ENCODE assay signal across 9 mouse cellular contexts in the genomic region with DNA sequence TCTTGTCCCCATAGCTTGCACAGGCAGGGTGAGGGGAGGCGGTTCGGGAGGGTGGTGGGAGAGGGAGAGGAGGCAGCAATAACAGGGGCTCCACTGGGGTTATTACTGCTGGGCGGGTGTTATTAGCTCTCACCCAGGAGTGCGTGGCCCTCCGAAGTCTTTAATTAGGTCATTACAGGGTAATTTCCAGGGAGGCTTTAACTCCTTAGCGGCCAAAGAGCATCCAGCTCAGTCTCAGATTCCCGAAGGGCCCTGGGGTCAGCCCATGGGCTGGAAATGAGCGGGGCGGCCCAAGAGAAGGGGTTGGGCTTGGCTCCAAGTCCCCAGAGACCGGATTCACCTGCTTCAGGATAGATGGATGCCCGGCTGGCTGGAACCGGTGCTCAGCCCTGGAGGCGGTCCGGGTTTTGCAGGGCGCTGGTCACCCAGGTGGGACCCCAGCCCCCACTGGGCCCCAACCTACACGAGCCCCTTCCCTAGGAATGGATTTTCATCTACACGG. TPM values are rescaled to one million over a fixed set of nuclear protein-coding genes. Genes with fewer than 3 reads are reported as not detected.
DNase-seq lines count a peak whose midpoint lies in the region; ATAC-seq and TF ChIP-seq lines count a peak whose summit lies in the region.
"Had no signal": no experiment of that assay in that cellular context is flagged by ENCODE, and none has a peak within 500 bp of the region (broad histone marks: within the 10 kb centered on the region; RNA-seq: fewer than 3 reads in every experiment).

No protein-coding gene starts in this region.

- H3K4me2 ChIP-seq in lung, embryonic 16.5 days (ENCODE audit: low read depth, low read length), result peak overlapping the region; percentile 67
- H3K4me2 ChIP-seq in forebrain, embryonic 13.5 days, result peak overlapping the region; percentile 72
- H3K4me2 ChIP-seq in limb, embryonic 14.5 days (replicated peaks; ENCODE audit: low read depth, low read length, severe bottlenecking), result peak overlapping the region; percentile 71
- H3K4me2 ChIP-seq in stomach, embryonic 15.5 days, result peak overlapping the region; percentile 68

- no peak overlapping the region for H3K27ac ChIP-seq in lung, embryonic 16.5 days (ENCODE audit: low read length)
- H3K27ac ChIP-seq in forebrain, embryonic 13.5 days, result peak overlapping the region; percentile 78
- H3K27ac ChIP-seq in limb, embryonic 14.5 days (replicated peaks; ENCODE audit: low read depth, low read length), result no peak overlapping the region
- no peak overlapping the region for H3K27ac ChIP-seq in stomach, embryonic 15.5 days

- no peaks in the 10 kb centered on the region for H3K9me3 ChIP-seq in lung, embryonic 16.5 days (ENCODE audit: control insufficient read depth, low read length)
- no peaks in the 10 kb centered on the region for H3K9me3 ChIP-seq in forebrain, embryonic 13.5 days (replicated peaks)
- no peaks in the 10 kb centered on the region for H3K9me3 ChIP-seq in limb, embryonic 14.5 days (ENCODE audit: control insufficient read depth, low read length)
- H3K9me3 ChIP-seq in stomach, embryonic 15.5 days, result no peaks in the 10 kb centered on the region

- H3K9ac ChIP-seq in lung, embryonic 16.5 days (ENCODE audit: low read length), result no peak overlapping the region
- peak overlapping the region; percentile 60 for H3K9ac ChIP-seq in forebrain, embryonic 13.5 days
- H3K9ac ChIP-seq in limb, embryonic 14.5 days (ENCODE audit: low read depth, low read length, severe bottlenecking), result peak overlapping the region; percentile 41; the same call in 1 of the 2 replicates
- H3K9ac ChIP-seq in stomach, embryonic 15.5 days, result no peak overlapping the region

- 3% methylated on average over 17 of the region's 17 CpGs for WGBS in lung, embryonic 16.5 days
- WGBS in forebrain, embryonic 13.5 days, result under 1% methylated on average over 17 of the region's 17 CpGs
- 6% methylated on average over 13 of the region's 17 CpGs for WGBS in limb, embryonic 14.5 days
- 13% methylated on average over 17 of the region's 17 CpGs for WGBS in stomach, embryonic 15.5 days

- no peak for TF ChIP-seq POLR2A in limb, embryonic 14.5 days (IDR thresholded peaks at IDR 0.05; ENCODE audit: borderline replicate concordance, extremely low read depth, insufficient read depth, insufficient read length)

- H3K36me3 ChIP-seq in lung, embryonic 16.5 days (ENCODE audit: control insufficient read depth, insufficient read depth, low read length), result no peaks in the 10 kb centered on the region
- H3K36me3 ChIP-seq in forebrain, embryonic 13.5 days (ENCODE audit: poor library complexity, severe bottlenecking), result no peaks in the 10 kb centered on the region
- H3K36me3 ChIP-seq in limb, embryonic 14.5 days (ENCODE audit: control insufficient read depth, insufficient read depth, low read length), result no peaks in the 10 kb centered on the region
- H3K36me3 ChIP-seq in stomach, embryonic 15.5 days, result no peaks in the 10 kb centered on the region

- intact Hi-C loops in left cerebral cortex, postnatal 14 days (cut with DNase I), result no loop called here

- H3K27me3 ChIP-seq in lung, embryonic 16.5 days (ENCODE audit: control insufficient read depth, insufficient read depth, low read depth, low read length), result peaks cover 39% of the 10 kb centered on the region
- peaks cover 95% of the 10 kb centered on the region for H3K27me3 ChIP-seq in forebrain, embryonic 13.5 days
- peaks cover 27% of the 10 kb centered on the region for H3K27me3 ChIP-seq in limb, embryonic 14.5 days (ENCODE audit: control insufficient read depth, insufficient read depth, low read length)
- peaks cover 38% of the 10 kb centered on the region for H3K27me3 ChIP-seq in stomach, embryonic 15.5 days (replicated peaks)

- ATAC-seq in lung, embryonic 16.5 days (ENCODE audit: low read depth), result no peak
- ATAC-seq in forebrain, embryonic 13.5 days, result peak; percentile 52
- ATAC-seq in limb, embryonic 14.5 days (ENCODE audit: low FRiP score, low read depth), result no peak; the same call in 1 of the 2 replicates
- no peak for ATAC-seq in stomach, embryonic 15.5 days (ENCODE audit: insufficient read depth, low FRiP score, low read depth)

- H3K4me3 ChIP-seq in lung, embryonic 16.5 days (ENCODE audit: low read length), result peak overlapping the region; percentile 42
- H3K4me3 ChIP-seq in forebrain, embryonic 13.5 days, result peak overlapping the region; percentile 38
- H3K4me3 ChIP-seq in limb, embryonic 14.5 days (replicated peaks; ENCODE audit: low read length), result peak overlapping the region; percentile 34
- peak overlapping the region; percentile 34 for H3K4me3 ChIP-seq in stomach, embryonic 15.5 days (replicated peaks)

- DNase-seq in lung, postnatal 4 days, result no peak
- no peak for DNase-seq in limb, embryonic 14.5 days (ENCODE audit: low spot score)
- DNase-seq in left cerebral cortex, postnatal 14 days (ENCODE audit: low spot score in 2 of 2), result no peak
- DNase-seq in thymus, postnatal 25 days, result no peak
- no peak for DNase-seq in layer of hippocampus, adult 11-12 months (ENCODE audit: low spot score)
- DNase-seq: gastrocnemius, postnatal 10 days had no signal

- peaks cover 7% of the 10 kb centered on the region for H3K4me1 ChIP-seq in lung, embryonic 16.5 days (replicated peaks; ENCODE audit: control insufficient read depth, insufficient read depth, low read length)
- H3K4me1 ChIP-seq in forebrain, embryonic 13.5 days, result peaks cover 31% of the 10 kb centered on the region
- H3K4me1 ChIP-seq in limb, embryonic 14.5 days (ENCODE audit: control insufficient read depth, insufficient read depth, low read length), result peaks cover 18% of the 10 kb centered on the region
- peaks cover 13% of the 10 kb centered on the region for H3K4me1 ChIP-seq in stomach, embryonic 15.5 days

RNA-seq across cellular contexts. Expression of a gene that starts 24.4 kb away (rescaled TPM):
- 0.05 TPM in 1 of 2 replicates, not detected in the other for polyA plus RNA-seq in lung, embryonic 16.5 days (2015; fragmentation: Nextera tagmentation; extraction: Ambion mirVana)
- 0.12 and 0.54 TPM in 2 replicates for polyA plus RNA-seq in forebrain, embryonic 13.5 days (2015; fragmentation: Nextera tagmentation; extraction: Ambion mirVana)
- polyA plus RNA-seq in limb, embryonic 14.5 days (2012; rRNA removed), result 28.3 and 40.0 TPM in 2 replicates
- 6.3 and 8.4 TPM in 2 replicates for polyA plus RNA-seq in limb, embryonic 14.5 days (2014; fragmentation: Nextera tagmentation; extraction: Ambion mirVana)
- polyA plus RNA-seq in stomach, embryonic 15.5 days (2015; fragmentation: Nextera tagmentation; extraction: Ambion mirVana), result 0.04 and 0.09 TPM in 2 replicates
- under 1 TPM; 0.42 to 0.59 TPM for total RNA-seq in left cerebral cortex, postnatal 14 days (2021)

Comparison
In these comparisons a context has a peak if more than half of its experiments do, and no peak if none do; other contexts are left out.
1. H3K9ac ChIP-seq: peak in forebrain, embryonic 13.5 days (single experiment) and limb, embryonic 14.5 days (single experiment); none in lung, embryonic 16.5 days (single experiment) and stomach, embryonic 15.5 days (single experiment).
2. Peak in every context shown above with its lines, with median percentiles within 50 percentile points of each other: H3K4me2 ChIP-seq and H3K4me3 ChIP-seq.